Mouse (Mus musculus) intestine, postnatal 0 days (tissue): ENCODE measurements around the gene Abcg2. TPM values are rescaled to one million over a fixed set of nuclear protein-coding genes. Genes with fewer than 3 reads are reported as not detected.
"Not testable (repeated sequence)": the region's sequence is repeated elsewhere in the genome, so short reads cannot be mapped to it uniquely, and the experiment has no call there.

Source experiments
- ATAC-seq: fragments of 200-750 bp; cut with Nextera tagmentation; 2 replicates; pipeline ENCODE4 v1.8.0; 2017; ENCODE audit warnings: mild to moderate bottlenecking, moderate TSS enrichment, moderate library complexity
- H3K27ac ChIP-seq: fragments of 300-500 bp; sonication (generic); 2 replicates; pipeline ENCODE4 v1.5.1; 2014; ENCODE audit warnings: mild to moderate bottlenecking, low read depth, low read length, moderate library complexity
- H3K27me3 ChIP-seq: fragments of 300-500 bp; sonication (generic); replicated peaks from 2 replicates; pipeline ENCODE4 v1.6.1; 2014; ENCODE audit warnings: low read length, mixed read lengths; ENCODE audit not compliant: control insufficient read depth, insufficient read depth
- H3K36me3 ChIP-seq: fragments of 300-500 bp; sonication (generic); 2 replicates; pipeline ENCODE4 v1.6.1; 2014; ENCODE audit warnings: mild to moderate bottlenecking, moderate library complexity; ENCODE audit not compliant: control insufficient read depth, insufficient read depth
- H3K4me1 ChIP-seq: fragments of 300-500 bp; sonication (generic); replicated peaks from 2 replicates; pipeline ENCODE4 v1.6.1; 2014; ENCODE audit warnings: antibody characterized with exemption, low read length, mixed read lengths; ENCODE audit not compliant: control insufficient read depth, insufficient read depth
- H3K4me2 ChIP-seq: fragments of 300-500 bp; sonication (generic); replicated peaks from 2 replicates; pipeline ENCODE4 v1.6.1; 2014; ENCODE audit warnings: low read depth, mild to moderate bottlenecking, moderate library complexity
- H3K4me3 ChIP-seq: fragments of 300-500 bp; sonication (generic); 2 replicates; pipeline ENCODE4 v1.5.1; 2014; ENCODE audit warnings: low read depth, low read length
- H3K9ac ChIP-seq: fragments of 300-500 bp; sonication (generic); 2 replicates; pipeline ENCODE4 v1.6.1; 2014; ENCODE audit warnings: mild to moderate bottlenecking, low read depth, low read length
- H3K9me3 ChIP-seq: fragments of 300-500 bp; sonication (generic); 2 replicates; pipeline ENCODE4 v1.6.1; 2016; ENCODE audit warnings: mixed run types; ENCODE audit not compliant: control insufficient read depth
- CTCF ChIP-seq: sonication (generic); IDR thresholded peaks from 2 replicates; pipeline ENCODE4 v1.5.1; 2016; ENCODE audit warnings: low read depth, mild to moderate bottlenecking, control low read depth, antibody characterized with exemption, moderate library complexity
- WGBS: fragments of 180-500 bp; shearing (Covaris S2); extraction: QIAGEN DNeasy Blood & Tissue Kit; methylation state at CpG from one replicate; pipeline ENCODE4 v1.1.7; 2014; 5-methylcytosine and 5-hydroxymethylcytosine counted together
- polyA plus RNA-seq: library from polyadenylated mRNA; unstranded; fragments of >200 nt; fragmentation: Nextera tagmentation; extraction: Ambion mirVana; gene quantifications from 2 replicates; pipeline ENCODE4 v1.2.1, GENCODE M21; 2015

The Abcg2 gene
- polyA plus RNA-seq, 1 experiment from 2014 or later = 143 TPM

DNA sequence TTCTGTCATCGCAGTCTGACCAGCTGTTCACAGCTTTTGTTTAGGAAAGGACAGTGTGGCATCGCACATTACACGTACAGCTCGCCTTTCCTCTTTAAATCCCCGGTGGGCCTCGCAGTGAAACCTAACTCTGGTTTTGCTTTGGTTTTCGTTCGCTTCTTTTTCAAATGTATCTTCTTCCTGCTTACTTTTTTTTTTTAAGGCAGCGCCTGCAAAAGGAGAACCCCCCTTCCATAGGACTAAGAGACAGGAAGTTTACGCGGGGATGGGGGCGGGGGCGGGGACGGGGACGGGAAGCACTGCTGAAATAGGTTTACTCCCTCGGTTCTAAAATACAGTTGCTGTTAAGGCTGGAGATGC lies 12.0 kb downstream of the Abcg2 start:
- H3K9ac ChIP-seq = no peak overlapping the region
- H3K9me3 ChIP-seq = no peaks in the 10 kb centered on the region
- H3K27ac ChIP-seq = peak overlapping the region; percentile 10
- H3K36me3 ChIP-seq = no peaks in the 10 kb centered on the region
- no peak for ATAC-seq
- H3K4me3 ChIP-seq = peak overlapping the region; percentile 20
- TF ChIP-seq CTCF = no peak
- peak overlapping the region; percentile 50 for H3K4me2 ChIP-seq
- H3K4me1 ChIP-seq = no peaks in the 10 kb centered on the region
- H3K27me3 ChIP-seq = no peaks in the 10 kb centered on the region
- 17% methylated on average over 16 of the region's 16 CpGs for WGBS

DNA sequence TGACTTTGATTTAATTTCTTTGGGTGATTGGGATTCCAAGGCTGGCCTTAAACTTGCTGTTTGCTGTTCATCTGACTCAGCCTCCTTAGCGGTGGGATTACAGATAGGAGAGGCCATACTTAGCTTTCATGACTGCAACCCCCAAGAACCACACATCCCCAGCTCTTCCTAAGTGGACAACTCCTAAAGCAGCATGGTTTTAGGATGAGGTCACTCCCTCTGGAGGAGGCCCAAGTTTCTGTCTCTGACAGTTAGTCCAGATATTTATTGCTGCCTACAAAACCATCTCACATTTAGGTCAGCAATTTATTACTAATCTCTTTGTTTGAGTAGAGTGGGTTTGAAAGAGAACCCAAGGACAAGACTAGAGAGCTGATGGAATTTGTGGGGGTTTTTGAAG lies 17.8 kb downstream of the Abcg2 start:
- 0 out of 2 replicates have a peak, but pooled peaks have one; percentile 19 for ATAC-seq
- H3K27ac ChIP-seq, H3K9ac ChIP-seq, H3K4me2 ChIP-seq, H3K27me3 ChIP-seq, H3K4me3 ChIP-seq, H3K4me1 ChIP-seq, H3K9me3 ChIP-seq, H3K36me3 ChIP-seq: not testable (repeated sequence)
- 43% methylated on average over 1 of the region's 1 CpGs for WGBS

DNA sequence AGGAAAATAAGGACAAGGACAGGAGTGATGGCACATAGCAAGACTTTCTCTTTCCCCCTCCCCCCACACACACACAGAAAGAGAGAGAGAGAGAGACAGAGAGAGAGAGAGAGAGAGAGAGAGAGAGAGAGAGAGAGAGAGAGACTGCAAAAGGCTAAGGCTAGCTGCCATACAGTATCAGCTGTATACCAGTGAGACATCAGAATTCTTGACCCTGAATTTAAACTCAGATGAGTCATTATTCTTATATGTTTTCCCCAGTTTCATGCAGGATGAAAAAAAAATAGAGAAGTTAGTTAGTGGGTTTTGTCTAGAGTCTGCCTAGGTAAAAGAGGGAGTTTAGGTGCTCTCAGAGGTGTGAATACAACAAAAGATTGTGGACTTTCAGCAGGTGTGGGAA lies 18.7 kb downstream of the Abcg2 start:
- not testable (repeated sequence) for H3K36me3 ChIP-seq, H3K4me2 ChIP-seq, H3K4me3 ChIP-seq, H3K27ac ChIP-seq, H3K9me3 ChIP-seq, ATAC-seq, H3K27me3 ChIP-seq, H3K9ac ChIP-seq, H3K4me1 ChIP-seq

DNA sequence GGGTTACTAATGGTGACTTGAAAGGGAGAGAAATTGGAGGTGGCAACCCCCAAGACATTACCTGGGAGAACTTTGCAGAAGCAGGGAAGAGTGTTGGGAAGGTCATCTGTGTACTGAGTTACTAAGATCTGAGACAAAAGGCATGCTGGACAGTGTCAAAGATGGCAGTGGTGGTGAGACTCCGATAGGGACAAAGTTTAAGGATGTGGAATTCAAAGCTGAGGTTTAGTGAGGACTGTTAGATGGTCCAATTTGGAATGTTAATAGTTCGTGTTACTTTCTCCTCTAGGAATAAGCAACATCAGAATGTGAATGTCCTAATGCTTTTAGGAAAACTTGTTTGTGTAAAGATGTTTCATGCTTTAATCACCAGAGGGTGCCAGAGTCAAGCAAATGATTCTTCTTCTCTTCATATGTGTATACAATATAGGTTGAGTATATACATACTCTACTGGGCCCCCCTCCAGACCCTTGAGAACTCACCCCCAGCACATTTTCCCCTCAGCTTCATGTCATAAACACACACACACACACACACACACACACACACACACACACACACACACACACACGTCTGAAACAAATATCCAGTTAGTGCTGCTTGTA lies 19.3 kb downstream of the Abcg2 start:
- peak; percentile 70 for TF ChIP-seq CTCF
- peak; percentile 33; the same call in 1 of the 2 replicates for ATAC-seq
- H3K27ac ChIP-seq, H3K9me3 ChIP-seq, H3K27me3 ChIP-seq, H3K9ac ChIP-seq, H3K4me1 ChIP-seq, H3K4me2 ChIP-seq, H3K36me3 ChIP-seq, H3K4me3 ChIP-seq: not testable (repeated sequence)
- 55% methylated on average over 3 of the region's 3 CpGs for WGBS

DNA sequence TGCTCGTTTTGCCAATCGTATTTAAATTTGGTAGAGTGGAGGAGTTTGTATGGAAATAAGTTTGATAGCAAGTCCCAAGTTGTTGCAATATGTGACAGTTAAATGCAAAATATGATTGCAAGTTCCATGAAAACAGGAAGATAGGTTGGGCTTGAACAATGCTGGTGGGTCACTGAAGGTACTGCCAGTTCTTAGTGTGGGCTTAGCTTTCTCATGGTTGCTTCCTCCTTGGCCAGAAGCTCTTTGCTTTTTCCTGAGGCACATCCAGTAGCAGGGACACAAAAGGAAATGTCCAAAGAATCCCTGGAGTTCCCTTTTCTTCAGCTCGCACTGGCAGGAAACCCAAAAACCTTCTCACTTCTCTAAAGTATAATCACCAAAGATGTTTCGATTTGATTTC lies 22.3 kb downstream of the Abcg2 start:
- no peak for ATAC-seq
- no peaks in the 10 kb centered on the region for H3K4me1 ChIP-seq
- no peak overlapping the region for H3K27ac ChIP-seq
- no peak overlapping the region for H3K9ac ChIP-seq
- 0 out of 2 replicates have a peak, but pooled peaks cover 2% of the 10 kb centered on the region for H3K9me3 ChIP-seq
- no peaks in the 10 kb centered on the region for H3K27me3 ChIP-seq
- WGBS = 87% methylated on average over 4 of the region's 4 CpGs
- no peaks in the 10 kb centered on the region for H3K36me3 ChIP-seq
- no peak overlapping the region for H3K4me3 ChIP-seq
- H3K4me2 ChIP-seq = no peak overlapping the region
- TF ChIP-seq CTCF = no peak

DNA sequence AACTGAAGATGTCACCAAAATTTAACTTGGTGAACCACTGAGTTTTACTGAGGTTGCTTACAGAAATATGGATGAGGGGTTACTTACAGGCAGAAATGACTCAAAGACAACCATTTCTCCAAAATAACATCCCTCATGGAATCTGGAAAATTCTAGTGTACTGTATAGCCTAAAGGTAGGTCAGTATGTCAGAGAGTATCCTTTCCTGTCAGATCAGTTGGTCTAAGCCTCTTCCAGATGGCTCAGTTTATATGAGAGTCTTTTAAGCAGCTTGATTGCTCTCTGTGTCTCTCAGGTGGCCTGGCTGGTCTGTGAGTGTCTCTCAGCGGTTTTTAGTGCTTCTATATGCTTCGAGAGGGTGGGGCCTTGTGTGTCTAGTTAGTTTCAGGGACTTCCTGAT lies 24.1 kb downstream of the Abcg2 start:
- Histone ChIP-seq H3K9me3 (0 out of 2 replicates have a peak, but pooled peaks cover 2% of the 10 kb centered on the region), H3K4me3 (no peak overlapping the region), H3K4me2 (no peak overlapping the region), H3K9ac (no peak overlapping the region), H3K36me3 (no peaks in the 10 kb centered on the region), H3K4me1 (no peaks in the 10 kb centered on the region), H3K27me3 (no peaks in the 10 kb centered on the region), H3K27ac (no peak overlapping the region)
- no peak for TF ChIP-seq CTCF
- WGBS = 88% methylated on average over 2 of the region's 2 CpGs
- ATAC-seq = no peak
